Mouse (Mus musculus): Measurements from ENCODE around the gene Ahcy. TPM values are rescaled to one million over a fixed set of nuclear protein-coding genes. Genes with fewer than 3 reads are reported as not detected.
A peak's percentile ranks its signal among the peaks of the same experiment; 100 is the strongest.
"Not testable (repeated sequence)": the region's sequence is repeated elsewhere in the genome, so short reads cannot be mapped to it uniquely, and the experiment has no call there.

Ahcy gene
- total and polyA plus RNA-seq, 2 experiments from 2014 or later, result 18.7 to 52.2 TPM

DNA sequence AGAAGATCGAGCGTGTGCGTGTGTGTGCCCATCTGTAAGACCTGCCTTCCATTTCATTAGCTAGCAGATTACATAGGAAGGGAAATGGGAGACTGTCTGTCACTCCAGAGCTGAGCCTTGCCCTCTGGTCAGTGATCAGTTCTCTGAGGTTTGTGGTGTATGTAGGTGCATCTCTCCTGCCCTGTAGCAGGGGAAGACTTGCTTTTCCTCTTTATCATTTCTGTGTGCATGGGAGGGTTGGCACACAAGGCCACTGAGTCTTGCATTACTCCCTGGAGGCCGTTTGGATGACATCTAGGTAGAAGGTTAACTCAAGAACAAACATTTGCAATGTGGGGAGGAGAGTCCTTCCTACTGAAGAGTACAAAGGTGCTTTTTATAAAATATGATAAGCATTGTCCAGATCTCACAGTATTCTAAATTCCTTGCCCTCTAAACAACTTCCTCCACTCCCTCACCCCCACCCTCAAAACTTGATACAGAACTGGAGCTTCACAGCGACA lies 18.2 kb downstream of the Ahcy start:
- no peak overlapping the region for H3K27ac ChIP-seq (ENCODE audit: low read depth)
- ATAC-seq (ENCODE audit: insufficient read depth, low read depth) (no peak), DNase-seq (ENCODE audit: low spot score) (no peak)
- peaks cover 14% of the 10 kb centered on the region for H3K36me3 ChIP-seq (replicated peaks; ENCODE audit: control insufficient read depth, insufficient read depth, low read length)
- H3K4me2 ChIP-seq (ENCODE audit: low read depth, low read length), result no peak overlapping the region
- no peak for TF ChIP-seq CTCF (IDR thresholded peaks at IDR 0.05; ENCODE audit: low read depth)
- no peak for TF ChIP-seq EP300 (IDR thresholded peaks at IDR 0.05; ENCODE audit: low read depth)
- WGBS, result 69% methylated on average over 5 of the region's 5 CpGs
- H3K4me3 ChIP-seq (ENCODE audit: low read depth, low read length), result no peak overlapping the region
- H3K9ac ChIP-seq (replicated peaks; ENCODE audit: low read depth, low read length), result no peak overlapping the region
- peaks cover 10% of the 10 kb centered on the region; the same call in 1 of the 2 replicates for H3K4me1 ChIP-seq (ENCODE audit: control insufficient read depth, insufficient read depth)
- no peaks in the 10 kb centered on the region for H3K9me3 ChIP-seq (replicated peaks; ENCODE audit: control insufficient read depth, low read length)
- H3K27me3 ChIP-seq (ENCODE audit: control insufficient read depth, insufficient read depth, low read length), result no peaks in the 10 kb centered on the region

DNA sequence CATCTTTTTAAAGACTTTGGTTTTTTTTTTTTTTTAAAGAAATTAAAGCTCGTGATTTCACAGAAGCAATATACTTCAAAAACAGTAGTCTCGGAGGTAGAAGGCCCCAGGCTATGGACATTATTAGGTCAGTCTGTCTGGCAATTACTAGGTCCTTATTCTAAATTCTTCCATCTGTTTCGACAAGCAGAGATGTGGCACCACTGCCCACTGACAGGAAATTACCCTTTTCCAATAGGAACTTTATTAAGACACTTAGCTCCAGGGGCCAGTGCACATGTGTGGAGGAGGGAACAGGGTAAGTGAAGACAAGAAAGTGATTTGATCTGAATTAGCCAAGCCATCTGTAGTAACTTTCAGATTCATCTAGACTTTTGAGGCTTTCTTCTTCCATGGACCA lies 19.6 kb downstream of the Ahcy start:
- no peak overlapping the region for H3K4me3 ChIP-seq (ENCODE audit: low read depth, low read length)
- ATAC-seq (ENCODE audit: insufficient read depth, low read depth) (no peak), DNase-seq (ENCODE audit: low spot score) (no peak)
- peaks cover 7% of the 10 kb centered on the region for H3K36me3 ChIP-seq (replicated peaks; ENCODE audit: control insufficient read depth, insufficient read depth, low read length)
- no peaks in the 10 kb centered on the region for H3K27me3 ChIP-seq (ENCODE audit: control insufficient read depth, insufficient read depth, low read length)
- TF ChIP-seq CTCF (IDR thresholded peaks at IDR 0.05; ENCODE audit: low read depth) (no peak), EP300 (IDR thresholded peaks at IDR 0.05; ENCODE audit: low read depth) (no peak)
- H3K9me3 ChIP-seq (replicated peaks; ENCODE audit: control insufficient read depth, low read length), result no peaks in the 10 kb centered on the region
- H3K4me2 ChIP-seq (ENCODE audit: low read depth, low read length), result no peak overlapping the region
- WGBS, result 81% methylated on average over 3 of the region's 3 CpGs
- peaks cover 17% of the 10 kb centered on the region; the same call in 1 of the 2 replicates for H3K4me1 ChIP-seq (ENCODE audit: control insufficient read depth, insufficient read depth)
- no peak overlapping the region for H3K27ac ChIP-seq (ENCODE audit: low read depth)
- H3K9ac ChIP-seq (replicated peaks; ENCODE audit: low read depth, low read length), result no peak overlapping the region

DNA sequence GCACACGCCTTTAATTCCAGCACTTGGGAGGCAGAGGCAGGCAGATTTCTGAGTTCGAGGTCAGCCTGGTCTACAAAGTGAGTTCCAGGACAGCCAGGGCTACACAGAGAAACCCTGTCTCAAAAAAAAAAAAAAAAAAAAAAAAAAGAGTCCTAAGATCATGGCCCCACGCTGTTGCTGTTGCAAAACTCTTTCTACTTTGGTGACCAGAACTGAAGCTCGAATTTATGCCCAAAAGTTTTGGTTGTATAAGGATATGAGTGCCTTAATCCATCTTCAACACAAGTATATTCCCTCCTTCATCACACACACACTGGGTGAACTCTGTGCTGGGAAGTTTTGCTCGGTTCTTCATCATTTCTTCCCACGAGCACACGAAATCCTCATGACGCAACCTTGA lies 20.8 kb downstream of the Ahcy start:
- not testable (repeated sequence) for ATAC-seq (ENCODE audit: insufficient read depth, low read depth); DNase-seq (ENCODE audit: low spot score); H3K4me3 ChIP-seq (ENCODE audit: low read depth, low read length); H3K9me3 ChIP-seq (replicated peaks; ENCODE audit: control insufficient read depth, low read length); H3K36me3 ChIP-seq (replicated peaks; ENCODE audit: control insufficient read depth, insufficient read depth, low read length); H3K4me2 ChIP-seq (ENCODE audit: low read depth, low read length); H3K27ac ChIP-seq (ENCODE audit: low read depth); H3K27me3 ChIP-seq (ENCODE audit: control insufficient read depth, insufficient read depth, low read length); H3K9ac ChIP-seq (replicated peaks; ENCODE audit: low read depth, low read length)
- H3K4me1 ChIP-seq (ENCODE audit: control insufficient read depth, insufficient read depth), result peaks cover 17% of the 10 kb centered on the region; the same call in 1 of the 2 replicates
- WGBS, result 83% methylated on average over 7 of the region's 8 CpGs

DNA sequence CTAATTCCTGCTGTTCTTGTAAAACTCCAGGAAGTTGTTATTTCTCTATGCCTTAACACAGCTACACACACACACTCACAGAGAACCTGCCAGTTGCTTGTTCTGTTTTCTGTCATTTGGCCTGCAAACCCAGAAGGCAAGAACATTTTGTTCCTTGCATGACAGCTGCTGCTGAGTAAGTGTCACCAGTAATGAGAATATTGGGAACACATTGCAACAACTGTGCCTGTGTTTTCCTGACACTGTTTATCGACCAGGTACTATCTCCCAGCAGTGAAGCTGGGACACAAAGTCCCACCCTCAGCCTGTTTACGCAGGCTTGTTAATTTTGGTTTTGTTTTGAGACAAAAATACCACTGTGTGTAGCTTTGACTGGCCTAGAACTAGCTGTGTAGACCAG lies 21.6 kb downstream of the Ahcy start:
- peaks cover 17% of the 10 kb centered on the region; the same call in 1 of the 2 replicates for H3K4me1 ChIP-seq (ENCODE audit: control insufficient read depth, insufficient read depth)
- 58% methylated on average over 2 of the region's 2 CpGs for WGBS
- no peak overlapping the region for H3K4me2 ChIP-seq (ENCODE audit: low read depth, low read length)
- H3K27ac ChIP-seq (ENCODE audit: low read depth), result no peak overlapping the region
- no peaks in the 10 kb centered on the region for H3K36me3 ChIP-seq (replicated peaks; ENCODE audit: control insufficient read depth, insufficient read depth, low read length)
- no peak overlapping the region for H3K4me3 ChIP-seq (ENCODE audit: low read depth, low read length)
- peak; percentile 17 for DNase-seq (ENCODE audit: low spot score)
- no peak overlapping the region for H3K9ac ChIP-seq (replicated peaks; ENCODE audit: low read depth, low read length)
- ATAC-seq (ENCODE audit: insufficient read depth, low read depth), result peak; percentile 7; the same call in 1 of the 2 replicates
- peak; percentile 81 for TF ChIP-seq EP300 (IDR thresholded peaks at IDR 0.05; ENCODE audit: low read depth)
- TF ChIP-seq CTCF (IDR thresholded peaks at IDR 0.05; ENCODE audit: low read depth), result no peak
- no peaks in the 10 kb centered on the region for H3K9me3 ChIP-seq (replicated peaks; ENCODE audit: control insufficient read depth, low read length)
- no peaks in the 10 kb centered on the region for H3K27me3 ChIP-seq (ENCODE audit: control insufficient read depth, insufficient read depth, low read length)

DNA sequence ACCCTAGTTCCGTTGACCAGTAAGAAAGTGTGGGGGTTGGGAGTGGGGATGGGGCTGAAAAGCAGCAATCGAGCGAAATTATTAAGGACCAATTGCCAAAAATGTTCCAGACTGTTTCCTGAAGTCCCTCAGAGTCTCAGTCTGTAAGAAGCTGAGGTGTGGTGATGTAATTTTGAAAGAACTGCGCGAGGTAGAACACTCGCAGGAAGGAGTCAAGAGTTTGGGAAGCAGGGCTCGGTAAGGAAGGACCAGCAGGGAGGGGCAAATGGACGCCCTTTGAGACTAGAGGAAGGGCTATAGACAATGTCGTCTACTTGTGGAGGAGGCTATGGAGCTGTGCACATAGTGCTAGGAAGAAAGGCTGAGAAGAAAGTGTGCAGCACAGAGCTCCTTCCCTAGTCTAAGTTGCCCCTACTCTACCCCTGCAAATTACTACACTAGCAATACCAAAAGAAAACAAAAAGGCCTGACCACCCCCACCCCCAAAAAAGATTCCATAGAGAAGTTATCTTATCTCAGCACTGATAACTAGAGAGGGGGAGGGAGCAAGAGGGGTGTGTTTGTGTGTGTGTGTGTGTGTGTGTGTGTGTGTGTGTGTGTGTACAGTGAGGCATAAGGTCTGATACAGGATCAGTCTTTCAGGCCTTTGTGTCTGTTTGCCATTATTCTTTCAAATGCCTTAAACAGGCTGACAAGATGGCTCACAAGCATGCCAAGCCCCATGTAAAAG lies 22.5 kb downstream of the Ahcy start:
- ATAC-seq (ENCODE audit: insufficient read depth, low read depth), result no peak
- Histone ChIP-seq H3K9me3 (replicated peaks; ENCODE audit: control insufficient read depth, low read length) (no peaks in the 10 kb centered on the region), H3K4me2 (ENCODE audit: low read depth, low read length) (peak overlapping the region; percentile 93), H3K27me3 (ENCODE audit: control insufficient read depth, insufficient read depth, low read length) (no peaks in the 10 kb centered on the region), H3K4me3 (ENCODE audit: low read depth, low read length) (peak overlapping the region; percentile 60), H3K27ac (ENCODE audit: low read depth) (peak overlapping the region; percentile 67), H3K9ac (replicated peaks; ENCODE audit: low read depth, low read length) (peak overlapping the region; percentile 51), H3K4me1 (ENCODE audit: control insufficient read depth, insufficient read depth) (peaks cover 17% of the 10 kb centered on the region; the same call in 1 of the 2 replicates), H3K36me3 (replicated peaks; ENCODE audit: control insufficient read depth, insufficient read depth, low read length) (no peaks in the 10 kb centered on the region)
- WGBS, result 19% methylated on average over 9 of the region's 9 CpGs
- no peak for TF ChIP-seq EP300 (IDR thresholded peaks at IDR 0.05; ENCODE audit: low read depth)
- no peak for TF ChIP-seq CTCF (IDR thresholded peaks at IDR 0.05; ENCODE audit: low read depth)
- no peak for DNase-seq (ENCODE audit: low spot score)
